Mouse (Mus musculus) lung, adult 18-20 months (tissue): ENCODE measurements around the gene Nfe2l1.
"Not testable (repeated sequence)": the region's sequence is repeated elsewhere in the genome, so short reads cannot be mapped to it uniquely, and the experiment has no call there.

ENCODE experiments used
- DNase-seq, 2 experiments: peaks; one replicate each; pipeline ENCODE4 v3.0.0; 2022; ENCODE audit warnings: mixed read lengths in 2 of 2

Nfe2l1 gene

GRCm38 (mm10) chr11:96816979-96817378 is 12.8 kb downstream of the Nfe2l1 start:
- DNase-seq = no peak

- no peak for DNase-seq
Observed at GRCm38 (mm10) chr11:96816494-96816893, 13.3 kb downstream of the Nfe2l1 start.

DNA sequence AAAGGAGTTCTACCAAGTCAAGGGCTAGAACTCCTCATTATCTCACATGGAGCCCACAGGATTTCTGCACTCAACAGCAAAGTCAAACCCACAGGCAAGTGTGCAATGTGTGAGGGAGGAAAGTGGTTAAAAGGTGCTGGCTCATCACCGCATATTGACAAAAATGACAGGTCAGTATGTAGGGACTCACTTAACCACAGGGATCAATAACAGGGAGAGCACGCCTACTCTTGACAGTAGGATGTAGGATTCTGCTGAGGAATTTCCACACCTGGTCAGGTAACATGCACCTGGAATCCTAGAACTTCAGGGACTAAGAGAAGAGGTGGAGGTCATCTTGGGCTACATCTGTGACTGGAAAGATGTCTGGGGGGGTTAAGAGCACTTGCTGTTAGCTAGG is 13.9 kb downstream of the Nfe2l1 start:
- no peak for DNase-seq

DNA sequence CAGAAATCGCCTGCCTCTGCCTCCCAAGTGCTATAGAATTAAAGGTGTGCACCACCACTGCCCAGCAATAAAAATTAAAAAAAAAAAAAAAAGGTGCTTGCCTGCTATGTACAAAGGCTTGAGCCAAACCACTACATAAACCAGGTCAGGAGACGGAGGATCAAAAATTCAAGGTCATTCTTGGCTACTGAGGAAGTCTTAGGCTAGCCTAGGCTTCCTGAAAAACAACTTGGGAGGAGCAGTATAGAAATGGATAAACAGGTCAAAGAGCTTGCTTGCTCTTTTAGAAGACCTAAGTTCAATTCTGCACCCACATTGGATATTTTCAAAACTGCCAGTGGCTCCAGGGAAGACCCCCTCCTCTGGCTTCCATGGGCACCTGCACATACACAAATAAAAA is 15.3 kb downstream of the Nfe2l1 start:
- no peak for DNase-seq

DNA sequence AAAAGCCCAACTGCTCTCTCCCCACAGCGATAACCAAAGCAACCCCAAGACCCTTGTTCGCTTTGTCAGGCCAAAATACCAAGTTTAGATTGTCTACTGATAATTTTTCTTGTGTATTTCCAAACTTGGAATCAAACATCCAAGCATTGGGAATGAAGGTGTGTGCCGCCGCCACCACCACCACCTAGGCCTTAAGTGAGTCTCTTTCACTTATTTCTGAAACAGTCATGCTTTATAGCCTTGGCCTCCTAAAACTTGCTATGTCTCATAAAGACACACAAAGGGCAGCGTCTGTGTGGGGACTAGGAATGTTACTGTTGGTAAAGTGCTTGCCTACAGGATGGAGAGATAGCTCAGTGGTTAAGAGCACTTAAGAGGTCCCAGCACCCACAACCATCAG is 15.8 kb downstream of the Nfe2l1 start:
- DNase-seq = no peak

DNA sequence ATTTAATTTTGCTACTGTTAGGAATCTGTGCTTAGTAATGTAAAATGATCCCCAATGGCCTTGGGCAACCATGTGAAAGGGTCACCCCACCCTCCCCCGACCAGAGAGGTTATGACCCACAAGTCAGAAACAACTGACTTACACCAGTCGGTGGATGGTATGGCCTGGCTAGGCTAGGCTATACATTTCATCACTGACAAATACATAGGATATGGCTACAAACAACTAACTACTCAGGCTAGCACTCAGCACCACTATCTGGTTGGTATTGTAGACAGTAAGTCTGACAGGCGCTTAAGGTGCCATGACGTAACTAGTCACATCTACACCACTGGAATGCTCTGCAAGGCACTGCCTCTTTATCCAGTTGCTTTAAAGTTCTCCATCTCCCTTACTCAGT is 16.3 kb downstream of the Nfe2l1 start:
- no peak for DNase-seq

DNA sequence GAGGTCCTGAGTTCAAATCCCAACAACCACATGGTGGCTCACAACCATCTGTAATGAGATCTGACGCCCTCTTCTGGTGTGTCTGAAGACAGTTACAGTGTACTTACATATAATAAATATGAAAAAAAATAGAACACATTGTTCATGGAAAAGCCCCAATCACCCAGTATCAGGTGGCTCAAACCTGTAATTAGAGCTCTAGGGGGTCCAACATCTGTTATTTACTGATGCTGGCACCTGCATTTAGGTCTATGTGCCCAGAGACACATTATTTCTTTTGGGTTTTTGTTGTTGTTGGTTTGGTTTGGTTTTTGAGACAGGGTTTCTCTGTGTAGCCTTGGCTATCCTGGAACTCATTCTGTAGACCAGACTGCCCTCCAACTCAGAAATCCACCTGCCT is 18.6 kb downstream of the Nfe2l1 start:
- not testable (repeated sequence) for DNase-seq

DNA sequence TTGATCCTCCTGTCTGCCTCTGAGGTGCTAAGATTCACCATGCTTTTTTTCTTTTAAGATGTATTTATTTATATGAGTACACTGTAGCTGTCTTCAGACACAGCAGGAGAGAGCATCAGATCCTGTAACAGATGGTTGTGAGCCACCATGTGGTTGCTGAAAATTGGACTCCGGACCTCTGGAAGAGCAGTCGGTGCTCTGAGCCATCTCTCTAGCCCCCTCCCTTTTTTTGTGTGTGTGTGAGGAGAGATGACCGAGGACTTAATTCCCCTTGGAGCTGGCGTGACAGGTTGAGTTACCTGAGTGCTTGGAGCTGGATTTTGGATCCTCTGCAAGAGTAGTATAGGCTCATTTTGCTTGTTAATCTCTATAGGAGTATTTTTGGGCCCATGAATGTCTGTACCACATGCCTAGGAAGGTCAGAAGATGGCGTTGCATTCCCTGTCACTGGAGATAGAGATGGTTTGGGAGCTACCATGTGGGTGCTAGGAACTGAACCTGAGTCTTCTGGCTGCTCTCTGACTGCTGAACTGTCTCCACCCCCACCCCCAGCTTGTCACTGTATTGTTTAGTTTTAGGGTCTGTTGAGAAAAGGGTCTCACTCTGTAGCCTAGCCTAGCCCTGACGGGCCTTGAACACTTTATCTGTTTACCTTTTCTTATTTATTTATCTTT is 20.1 kb downstream of the Nfe2l1 start:
- DNase-seq = no peak

DNA sequence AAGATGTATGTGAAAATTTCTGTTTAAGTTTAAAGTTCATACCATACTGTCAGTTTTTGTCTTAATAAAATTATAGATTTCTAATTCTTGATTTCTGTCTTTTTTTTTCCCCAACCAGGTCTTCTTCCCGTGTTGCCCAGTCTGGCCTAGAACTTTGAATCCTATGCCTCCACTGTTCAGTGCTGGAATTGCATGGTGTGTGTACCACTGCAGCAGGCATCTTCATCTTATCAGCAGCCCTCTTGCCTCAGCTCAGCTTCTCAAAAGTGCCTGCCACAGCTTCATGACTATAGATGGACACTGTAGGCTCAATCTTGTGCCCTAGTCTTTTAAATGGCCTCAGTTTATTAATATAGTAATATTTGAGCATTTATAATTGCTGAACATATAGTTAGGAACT is 21.7 kb downstream of the Nfe2l1 start:
- DNase-seq = no peak

- DNase-seq = no peak
Observed at GRCm38 (mm10) chr11:96805606-96806005, 24.2 kb downstream of the Nfe2l1 start.

GRCm38 (mm10) chr11:96799511-96799910 is 30.3 kb downstream of the Nfe2l1 start:
- DNase-seq = no peak

GRCm38 (mm10) chr11:96796586-96796985 is 33.2 kb downstream of the Nfe2l1 start:
- DNase-seq = no peak

DNA sequence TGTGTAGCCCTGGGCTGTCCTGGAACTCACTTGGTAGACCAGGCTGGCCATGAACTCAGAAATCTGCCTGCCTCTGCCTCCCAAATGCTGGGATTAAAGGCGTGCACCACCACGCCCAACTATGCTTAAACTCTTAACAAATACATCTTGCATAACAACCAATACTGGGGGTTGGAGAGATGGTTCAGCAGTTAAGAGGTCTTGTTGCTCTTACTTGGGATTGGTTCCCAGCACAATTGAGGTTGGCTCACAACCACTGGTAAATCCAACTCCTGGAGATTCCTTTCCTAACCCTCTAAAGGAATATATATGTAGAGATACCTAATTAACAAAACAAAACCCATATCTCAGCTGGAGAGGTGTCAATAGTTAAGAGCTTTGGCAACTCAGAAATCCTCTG is 33.7 kb downstream of the Nfe2l1 start:
- no peak for DNase-seq

GRCm38 (mm10) chr11:96795491-96795890 is 34.3 kb downstream of the Nfe2l1 start:
- DNase-seq = no peak

GRCm38 (mm10) chr11:96790681-96791080 is 39.1 kb downstream of the Nfe2l1 start:
- no peak for DNase-seq

DNA sequence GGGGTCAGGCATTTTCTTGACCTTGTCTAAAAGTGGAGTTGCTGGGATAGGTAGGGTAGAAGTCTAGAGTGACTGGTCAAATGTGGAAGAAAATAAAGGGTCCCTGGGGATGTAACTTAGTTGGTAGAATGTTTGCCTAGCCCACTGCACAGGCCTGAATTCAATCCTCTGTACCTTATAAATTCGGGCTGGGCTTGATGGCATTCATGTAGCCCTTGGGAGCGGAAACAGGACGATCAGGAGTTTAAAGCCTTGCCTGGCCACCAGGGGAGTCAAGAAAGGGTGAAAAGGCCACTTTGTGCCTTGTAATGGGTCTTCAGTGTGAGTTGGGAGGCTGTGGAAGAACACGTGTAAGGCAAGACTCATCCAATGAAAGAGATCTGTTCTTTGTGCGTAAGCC is 39.8 kb downstream of the Nfe2l1 start:
- no peak for DNase-seq

DNA sequence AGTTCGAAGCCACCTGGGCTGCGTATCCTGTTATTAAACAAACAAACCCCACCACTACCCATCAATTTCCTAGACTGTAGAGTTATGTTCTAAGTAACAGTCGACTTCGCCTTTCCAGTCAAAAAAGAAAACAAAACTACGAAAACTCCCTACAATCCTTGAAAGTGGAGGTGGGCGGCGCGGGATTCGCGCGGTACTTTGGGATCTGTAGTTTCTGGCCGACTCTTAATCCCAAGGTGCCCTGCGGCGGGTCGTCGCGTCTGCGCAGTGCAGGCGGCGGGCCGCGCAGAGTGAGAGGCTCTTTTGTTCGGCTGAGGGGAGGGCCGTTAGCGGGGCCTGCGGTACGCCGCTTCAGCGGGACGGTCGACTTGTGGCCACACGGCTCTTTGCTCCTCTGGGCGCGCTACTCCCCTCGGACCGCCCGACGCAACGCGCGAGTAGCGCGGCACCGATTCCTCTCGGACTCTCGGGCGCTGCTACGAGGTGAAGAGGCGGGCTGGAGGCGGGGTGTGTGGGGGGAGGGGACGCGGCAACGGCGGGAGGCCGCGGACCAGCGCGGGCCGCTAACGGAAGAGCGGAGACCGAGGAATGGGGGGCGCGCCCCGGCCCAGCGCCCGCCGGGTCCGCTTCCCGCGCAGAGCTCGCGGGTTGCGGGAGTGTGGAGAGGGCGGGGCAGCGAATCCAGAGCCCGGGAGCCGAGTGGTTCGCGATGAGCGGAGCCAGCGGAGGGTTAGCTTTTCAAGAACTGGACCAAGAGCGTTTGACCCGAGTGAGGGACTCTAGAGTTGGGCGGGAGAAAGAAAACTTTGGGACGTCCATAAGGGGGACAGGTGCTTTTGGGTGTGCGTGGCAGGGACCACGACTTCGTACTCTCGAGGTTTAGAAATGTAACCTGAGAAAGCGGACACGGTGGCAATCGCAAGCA is 40.6 kb downstream of the Nfe2l1 start, which contains the start of gene Cbx1:
TSS of gene Cbx1 (plus strand) at position 257 of the 925 bp plus-strand sequence.
- DNase-seq = peak; percentile 92 to 93

- no peak for DNase-seq
Observed at GRCm38 (mm10) chr11:96786731-96787450, 42.9 kb downstream of the Nfe2l1 start.

- peak; percentile 70 to 77 for DNase-seq
Observed at GRCm38 (mm10) chr11:96784847-96785246, 44.9 kb downstream of the Nfe2l1 start.

DNA sequence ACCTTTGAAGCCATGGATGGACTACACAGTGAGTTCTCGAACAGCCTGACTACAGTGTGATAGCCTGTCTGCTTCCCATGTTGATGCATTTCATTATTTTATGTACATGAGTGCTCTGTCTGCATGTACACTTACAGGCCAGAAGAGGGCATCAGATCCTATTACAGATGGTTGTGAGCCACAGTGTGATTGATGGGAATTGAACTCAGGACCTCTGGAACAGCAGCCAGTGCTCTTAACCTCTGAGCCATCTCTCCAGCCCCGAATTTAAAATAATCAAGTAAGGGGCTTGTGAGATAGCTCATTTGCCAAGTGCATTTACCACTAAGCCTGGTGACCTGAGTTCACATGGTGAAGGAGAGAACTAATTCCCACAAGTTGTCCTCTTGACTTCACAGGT is 48.3 kb downstream of the Nfe2l1 start:
- no peak for DNase-seq

DNA sequence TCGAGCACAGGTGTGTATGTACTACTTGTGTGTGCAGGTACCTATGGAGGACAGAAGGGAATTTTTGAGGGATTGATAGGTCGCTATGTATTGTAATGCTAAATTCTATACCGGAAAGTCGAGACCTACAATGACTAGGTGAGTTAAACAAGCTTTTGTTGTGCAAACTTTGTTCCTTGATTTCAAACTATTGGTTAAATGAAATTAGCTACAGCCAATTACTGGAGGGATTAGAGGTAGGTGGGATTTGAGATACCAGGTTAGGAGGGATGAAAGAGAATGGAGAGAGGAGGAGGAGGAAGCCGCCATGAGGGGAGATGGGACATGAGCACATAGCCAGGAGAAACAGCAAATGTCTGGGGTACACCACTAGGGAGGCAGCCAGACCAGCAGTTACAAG is 49.5 kb downstream of the Nfe2l1 start:
- no peak for DNase-seq

DNA sequence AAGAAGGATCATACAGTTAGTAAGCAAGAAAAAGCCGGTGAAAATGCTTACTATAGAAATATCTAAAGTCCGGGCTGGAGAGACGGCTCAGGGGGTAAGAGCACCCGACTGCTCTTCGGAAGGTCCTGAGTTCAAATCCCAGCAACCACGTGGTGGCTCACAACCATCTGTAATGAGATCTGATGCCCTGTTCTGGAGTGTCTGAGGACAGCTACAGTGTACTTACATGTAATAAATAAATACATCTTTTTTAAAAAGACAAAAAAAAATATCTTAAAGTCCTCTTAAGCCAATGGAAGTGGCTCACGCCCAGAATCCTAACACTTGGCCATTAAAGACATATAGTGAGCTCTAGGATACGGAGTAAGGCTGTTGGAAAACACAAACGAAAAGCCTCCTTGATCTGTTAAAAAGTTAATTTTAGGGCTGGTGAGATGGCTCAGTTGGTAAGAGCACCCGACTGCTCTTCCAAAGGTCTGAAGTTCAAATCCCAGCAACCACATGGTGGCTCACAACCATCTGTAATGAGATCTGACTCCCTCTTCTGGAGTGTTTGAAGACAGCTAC is 51.6 kb downstream of the Nfe2l1 start:
- DNase-seq = not testable (repeated sequence)
